Mouse (Mus musculus) CH12.LX (cell line): ENCODE measurements around the gene Bcr. TPM values are rescaled to one million over a fixed set of nuclear protein-coding genes. Genes with fewer than 3 reads are reported as not detected.

Experiments
- DNase-seq: peaks from one replicate; pipeline ENCODE4 v3.0.0-alpha.2; 2013; ENCODE audit errors: extremely low read depth
- H3K27ac ChIP-seq: 2 replicates; pipeline ENCODE4 v1.5.1; 2012; ENCODE audit warnings: low read depth, mild to moderate bottlenecking, control low read depth, moderate library complexity; ENCODE audit not compliant: insufficient read depth
- H3K27me3 ChIP-seq: replicated peaks from 2 replicates; pipeline ENCODE3; 2012; ENCODE audit warnings: inconsistent platforms
- H3K36me3 ChIP-seq, 2 experiments: replicated peaks in 1 of 2; 2 replicates each; pipeline versions ENCODE3 to v1.6.1; 2012; ENCODE audit warnings: inconsistent platforms in 1 of 2, low read length in 1 of 2, mild to moderate bottlenecking in 1 of 2, mixed read lengths in 1 of 2, moderate library complexity in 1 of 2; ENCODE audit not compliant: control insufficient read depth in 1 of 2, insufficient read depth in 1 of 2
- H3K4me1 ChIP-seq, 2 experiments: 2 replicates each; pipeline ENCODE4 v1.6.1; 2012; ENCODE audit warnings: inconsistent platforms in 1 of 2, moderate library complexity in 1 of 2; ENCODE audit not compliant: insufficient read depth in 2 of 2, control insufficient read depth in 1 of 2
- H3K4me2 ChIP-seq: 2 replicates; pipeline ENCODE4 v1.6.1; 2012; ENCODE audit warnings: low read depth, mild to moderate bottlenecking, control low read depth; ENCODE audit not compliant: poor library complexity, insufficient read depth, severe bottlenecking
- H3K4me3 ChIP-seq, 3 experiments: fragments of 150-350 bp in 1 of 3; sonication (generic) in 1 of 3; replicated peaks in 1 of 3; 2 replicates each; pipeline versions ENCODE3 to v1.5.1; 2011 to 2012; ENCODE audit warnings: low read depth in 2 of 3, low read length in 2 of 3, mild to moderate bottlenecking in 2 of 3, moderate library complexity in 2 of 3, control low read depth in 1 of 3, improper control_type of control experiment in 1 of 3, inconsistent platforms in 1 of 3, mixed read lengths in 1 of 3; ENCODE audit not compliant: poor library complexity in 1 of 3
- H3K79me2 ChIP-seq: replicated peaks from 2 replicates; pipeline ENCODE4 v1.6.1; 2012; ENCODE audit warnings: mild to moderate bottlenecking, moderate library complexity; ENCODE audit not compliant: control insufficient read depth, poor library complexity, insufficient read depth, severe bottlenecking; ENCODE audit errors: extremely low read depth
- H3K9ac ChIP-seq: 2 replicates; pipeline ENCODE4 v1.6.1; 2012; ENCODE audit warnings: low read depth, mild to moderate bottlenecking, control low read depth, moderate library complexity; ENCODE audit not compliant: insufficient read depth
- H3K9me3 ChIP-seq: replicated peaks from 2 replicates; pipeline ENCODE3; 2012; ENCODE audit warnings: low read length, inconsistent platforms, mixed read lengths
- BHLHE40 ChIP-seq: IDR thresholded peaks from 2 replicates; pipeline ENCODE4 v1.6.1; 2011; ENCODE audit warnings: mild to moderate bottlenecking, low read depth, low read length, improper control_type of control experiment
- CHD1 ChIP-seq: IDR thresholded peaks from 2 replicates; pipeline ENCODE4 v1.6.1; 2012; ENCODE audit warnings: low read depth, low read length, improper control_type of control experiment, inconsistent platforms
- CHD2 ChIP-seq: IDR thresholded peaks from 2 replicates; pipeline ENCODE4 v1.6.1; 2011; ENCODE audit warnings: low read length, improper control_type of control experiment
- CTCF ChIP-seq, 2 experiments: IDR thresholded peaks in 1 of 2; conservative IDR thresholded peaks in 1 of 2; 2 replicates each; pipeline ENCODE4 v1.5.1; 2011 to 2012; ENCODE audit warnings: low read depth in 2 of 2, low read length in 2 of 2, improper control_type of control experiment in 1 of 2, inconsistent platforms in 1 of 2, mild to moderate bottlenecking in 1 of 2, moderate library complexity in 1 of 2
- E2F4 ChIP-seq: IDR thresholded peaks from 2 replicates; pipeline ENCODE4 v1.6.1; 2011; ENCODE audit warnings: low read depth, low read length, improper control_type of control experiment; ENCODE audit not compliant: insufficient replicate concordance
- EP300 ChIP-seq: IDR thresholded peaks from 2 replicates; pipeline ENCODE4 v1.6.1; 2011; ENCODE audit warnings: low read length, improper control_type of control experiment
- ETS1 ChIP-seq: conservative IDR thresholded peaks from 2 replicates; pipeline ENCODE4 v1.6.1; 2012; ENCODE audit warnings: low read depth, mild to moderate bottlenecking, inconsistent platforms, low read length, improper control_type of control experiment, moderate library complexity
- JUN ChIP-seq: IDR thresholded peaks from 2 replicates; pipeline ENCODE4 v1.6.1; 2011; ENCODE audit warnings: low read depth, mild to moderate bottlenecking, low read length, improper control_type of control experiment, moderate library complexity; ENCODE audit not compliant: insufficient read depth
- JUND ChIP-seq: conservative IDR thresholded peaks from 2 replicates; pipeline ENCODE4 v1.6.1; 2011; ENCODE audit warnings: low read depth, low read length, improper control_type of control experiment
- MAFK ChIP-seq: IDR thresholded peaks from 2 replicates; pipeline ENCODE4 v1.6.1; 2011; ENCODE audit warnings: low read length, improper control_type of control experiment; ENCODE audit not compliant: insufficient replicate concordance
- MAX ChIP-seq: IDR thresholded peaks from 2 replicates; pipeline ENCODE4 v1.6.1; 2011; ENCODE audit warnings: low read length, improper control_type of control experiment
- MAZ ChIP-seq: IDR thresholded peaks from 2 replicates; pipeline ENCODE4 v1.6.1; 2012; ENCODE audit warnings: low read depth, mild to moderate bottlenecking, inconsistent platforms, low read length, improper control_type of control experiment, moderate library complexity
- MYC ChIP-seq: IDR thresholded peaks from 2 replicates; pipeline ENCODE4 v1.6.1; 2011; ENCODE audit warnings: low read depth, mild to moderate bottlenecking, improper control_type of control experiment, low read length
- NELFE ChIP-seq: IDR thresholded peaks from 2 replicates; pipeline ENCODE4 v1.6.1; 2011; ENCODE audit warnings: low read depth, low read length, improper control_type of control experiment
- PAX5 ChIP-seq: IDR thresholded peaks from 2 replicates; pipeline ENCODE4 v1.6.1; 2012; ENCODE audit warnings: low read length, inconsistent platforms, mixed read lengths
- POLR2A ChIP-seq: IDR thresholded peaks from 2 replicates; pipeline ENCODE4 v1.6.1; 2011; ENCODE audit warnings: low read depth, mild to moderate bottlenecking, improper control_type of control experiment, low read length
- RCOR1 ChIP-seq: conservative IDR thresholded peaks from 2 replicates; pipeline ENCODE4 v1.6.1; 2012; ENCODE audit warnings: low read depth, mild to moderate bottlenecking, inconsistent platforms, low read length, improper control_type of control experiment
- SIN3A ChIP-seq: IDR thresholded peaks from 2 replicates; pipeline ENCODE4 v1.6.1; 2012; ENCODE audit warnings: low read length, improper control_type of control experiment, inconsistent platforms
- UBTF ChIP-seq: IDR thresholded peaks from 2 replicates; pipeline ENCODE4 v1.6.1; 2012; ENCODE audit warnings: low read depth, mild to moderate bottlenecking, inconsistent platforms, low read length, improper control_type of control experiment, moderate library complexity
- USF2 ChIP-seq: conservative IDR thresholded peaks from 2 replicates; pipeline ENCODE4 v1.6.1; 2011; ENCODE audit warnings: low read depth, low read length, improper control_type of control experiment
- ZNF384 ChIP-seq: IDR thresholded peaks from 2 replicates; pipeline ENCODE4 v1.6.1; 2012; ENCODE audit warnings: low read depth, low read length, improper control_type of control experiment, inconsistent platforms
- dilution Hi-C: fragments of 300-500 bp; cut with MboI; formaldehyde crosslinking; loops from 2 replicates; pipeline ENCODE4 v1.14.3; 2020; ENCODE audit warnings: low sequenced_read_pairs; ENCODE audit not compliant: extremely low pct_unique_long_range_greater_than_20kb, extremely low pct_ligation_motif_present
- in situ Hi-C: fragments of 300-500 bp; cut with MboI; formaldehyde crosslinking; loops from 3 replicates; pipeline ENCODE4 v1.14.3; 2019; ENCODE audit warnings: low sequenced_read_pairs, low pct_ligation_motif_present, low pct_unique_long_range_greater_than_20kb, mixed read lengths
- polyA plus RNA-seq: library from polyadenylated mRNA; unstranded; fragments of >175 nt; gene quantifications from 2 replicates; pipeline ENCODE4 v1.2.1, GENCODE M21; 2012; ENCODE audit warnings: low read depth; ENCODE audit not compliant: insufficient read length
- total RNA-seq, 2 experiments: library from RNA; depleted of rRNA; stranded (reverse); fragments of 300-350 nt in 1 of 2; fragments of >200 nt in 1 of 2; gene quantifications; 2 replicates each; pipeline ENCODE4 v1.2.3; 2012 to 2014

The Bcr gene
- total and polyA plus RNA-seq, 3 experiments: 4.0 to 22.1 (median 20.0) TPM

- H3K36me3 ChIP-seq: peaks cover 52 to 93% of the 10 kb centered on the region in 2 experiments
- no peak overlapping the region for H3K4me3 ChIP-seq
- peaks cover 0 to 4% of the 10 kb centered on the region in 2 experiments; a peak in 1 of 4 replicates for H3K4me1 ChIP-seq
- in situ Hi-C loops: no loop called here
- no peaks in the 10 kb centered on the region for H3K27me3 ChIP-seq
- no peak overlapping the region for H3K9ac ChIP-seq
- no peak overlapping the region for H3K27ac ChIP-seq
- no peaks in the 10 kb centered on the region for H3K79me2 ChIP-seq
- TF ChIP-seq MYC (no peak), MAFK (no peak), UBTF (no peak), CTCF (conservative IDR thresholded peaks at IDR 0.05 in 1 of 2, IDR thresholded peaks at IDR 0.05 in 1 of 2; ENCODE audit: low read depth in 2 of 2, low read length in 2 of 2) (no peak), POLR2A (no peak)
- TF ChIP-seq, all 38 proteins: peak for 0
- dilution Hi-C loops: no loop called here
- peaks cover 2% of the 10 kb centered on the region for H3K9me3 ChIP-seq
- no peak overlapping the region for H3K4me2 ChIP-seq
- DNase-seq: no peak
Measured at GRCm38 (mm10) chr10:75173056-75173455, 112.7 kb downstream of the Bcr start.

DNA sequence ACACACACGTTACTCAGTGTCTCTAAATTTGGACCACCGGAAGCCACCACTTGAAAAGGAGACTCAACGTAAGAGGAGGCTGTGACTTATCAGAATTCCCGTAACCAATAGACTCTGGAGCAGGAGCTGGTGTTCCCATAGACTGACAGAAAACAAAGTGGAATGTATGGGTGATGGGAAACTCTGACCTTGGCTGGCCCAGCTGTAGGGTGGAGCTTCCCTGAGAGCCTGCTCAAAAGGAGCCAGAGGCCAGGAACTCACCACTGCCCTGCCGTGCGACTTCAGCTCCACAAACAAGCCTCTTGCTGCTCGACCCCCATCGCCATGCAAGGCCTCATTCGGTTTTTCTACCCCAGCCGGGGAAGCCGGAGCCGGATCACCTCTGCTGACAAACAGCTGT is 113.3 kb downstream of the Bcr start:
- H3K27me3 ChIP-seq: no peaks in the 10 kb centered on the region
- H3K27ac ChIP-seq: no peak overlapping the region
- no peaks in the 10 kb centered on the region for H3K79me2 ChIP-seq
- dilution Hi-C loops (no loop called here), in situ Hi-C loops (no loop called here)
- no peak overlapping the region for H3K4me3 ChIP-seq
- TF ChIP-seq MAFK (no peak), JUN (no peak), JUND (no peak), PAX5 (no peak), ETS1 (no peak), EP300 (no peak), ZNF384 (no peak)
- peaks cover 4% of the 10 kb centered on the region for H3K9me3 ChIP-seq
- DNase-seq: no peak
- H3K4me2 ChIP-seq: no peak overlapping the region
- H3K4me1 ChIP-seq: peaks cover 0 to 4% of the 10 kb centered on the region in 2 experiments; a peak in 1 of 4 replicates
- H3K9ac ChIP-seq: no peak overlapping the region
- peaks cover 51 to 93% of the 10 kb centered on the region in 2 experiments for H3K36me3 ChIP-seq

- peaks cover 3% of the 10 kb centered on the region in 2 experiments; a peak in 1 of 4 replicates for H3K4me1 ChIP-seq
- peaks cover 60 to 94% of the 10 kb centered on the region in 2 experiments for H3K36me3 ChIP-seq
- no peak for DNase-seq
- TF ChIP-seq NELFE (no peak), E2F4 (no peak), POLR2A (no peak), MAX (no peak), ZNF384 (no peak), USF2 (no peak), BHLHE40 (no peak), RCOR1 (no peak), CTCF (conservative IDR thresholded peaks at IDR 0.05 in 1 of 2, IDR thresholded peaks at IDR 0.05 in 1 of 2; ENCODE audit: low read depth in 2 of 2, low read length in 2 of 2) (no peak), UBTF (no peak), SIN3A (no peak), CHD1 (no peak), MAZ (no peak), EP300 (no peak), ETS1 (no peak), CHD2 (no peak)
- TF ChIP-seq, all 38 proteins: peak for 0
- peaks cover 9% of the 10 kb centered on the region for H3K9me3 ChIP-seq
- no peak overlapping the region for H3K9ac ChIP-seq
- in situ Hi-C loops: no loop called here
- dilution Hi-C loops: no loop called here
- no peaks in the 10 kb centered on the region for H3K79me2 ChIP-seq
- H3K27ac ChIP-seq: no peak overlapping the region
- no peak overlapping the region for H3K4me2 ChIP-seq
- no peak overlapping the region for H3K4me3 ChIP-seq
- H3K27me3 ChIP-seq: no peaks in the 10 kb centered on the region
Measured at GRCm38 (mm10) chr10:75176494-75176893, 116.1 kb downstream of the Bcr start.
